Mouse (Mus musculus) embryonic facial prominence, embryonic 13.5 days (tissue): ENCODE measurements around the gene Ppm1g. TPM values are rescaled to one million over a fixed set of nuclear protein-coding genes. Genes with fewer than 3 reads are reported as not detected.
A peak's percentile ranks its signal among the peaks of the same experiment; 100 is the strongest.
"Not testable (repeated sequence)": the region's sequence is repeated elsewhere in the genome, so short reads cannot be mapped to it uniquely, and the experiment has no call there.

Experiments
- ATAC-seq: fragments of 200-750 bp; cut with Nextera tagmentation; 2 replicates; pipeline ENCODE4 v1.8.0; 2017; ENCODE audit warnings: low read depth; ENCODE audit not compliant: insufficient number of reproducible peaks, insufficient read depth, low FRiP score, low TSS enrichment
- H3K27ac ChIP-seq: fragments of 300-500 bp; sonication (generic); 2 replicates; pipeline ENCODE4 v1.5.1; 2015; ENCODE audit warnings: moderate library complexity, mild to moderate bottlenecking, inconsistent platforms
- H3K27me3 ChIP-seq: fragments of 300-500 bp; sonication (generic); 2 replicates; pipeline ENCODE4 v1.6.1; 2015; ENCODE audit warnings: mild to moderate bottlenecking, inconsistent platforms
- H3K36me3 ChIP-seq: fragments of 300-500 bp; sonication (generic); 2 replicates; pipeline ENCODE4 v1.6.1; 2015; ENCODE audit warnings: mild to moderate bottlenecking, inconsistent platforms
- H3K4me1 ChIP-seq: fragments of 300-500 bp; sonication (generic); 2 replicates; pipeline ENCODE4 v1.6.1; 2015; ENCODE audit warnings: inconsistent platforms
- H3K4me2 ChIP-seq: fragments of 300-500 bp; sonication (generic); 2 replicates; pipeline ENCODE4 v1.6.1; 2015; ENCODE audit warnings: moderate library complexity, mild to moderate bottlenecking, inconsistent platforms
- H3K4me3 ChIP-seq: fragments of 300-500 bp; sonication (generic); 2 replicates; pipeline ENCODE4 v1.5.1; 2015; ENCODE audit warnings: mild to moderate bottlenecking, inconsistent platforms
- H3K9ac ChIP-seq: fragments of 300-500 bp; sonication (generic); 2 replicates; pipeline ENCODE4 v1.6.1; 2015; ENCODE audit warnings: mild to moderate bottlenecking, inconsistent platforms
- H3K9me3 ChIP-seq: fragments of 300-500 bp; sonication (generic); 2 replicates; pipeline ENCODE4 v1.6.1; 2016; ENCODE audit warnings: inconsistent platforms
- WGBS: fragments of 180-500 bp; shearing (Covaris S2); methylation state at CpG from one replicate; pipeline ENCODE4 v1.1.7; 2015; ENCODE audit warnings: mixed read lengths; 5-methylcytosine and 5-hydroxymethylcytosine counted together
- polyA plus RNA-seq: library from polyadenylated mRNA; unstranded; fragments of >200 nt; fragmentation: Nextera tagmentation; extraction: Ambion mirVana; gene quantifications from 2 replicates; pipeline ENCODE4 v1.2.1, GENCODE M21; 2015

Gene Ppm1g
- polyA plus RNA-seq, 1 experiment from 2014 or later = 139 TPM

- Histone ChIP-seq H3K27me3 (no peaks in the 10 kb centered on the region), H3K4me1 (peaks cover 16% of the 10 kb centered on the region), H3K9me3 (no peaks in the 10 kb centered on the region), H3K4me3 (no peak overlapping the region), H3K36me3 (no peaks in the 10 kb centered on the region), H3K4me2 (no peak overlapping the region), H3K27ac (no peak overlapping the region), H3K9ac (no peak overlapping the region)
- WGBS = 76% methylated on average over 7 of the region's 7 CpGs
- ATAC-seq = no peak
Measured at GRCm38 (mm10) chr5:31218294-31218693, 2.2 kb downstream of the Ppm1g start.

- peaks cover 11% of the 10 kb centered on the region for H3K4me1 ChIP-seq
- H3K9ac ChIP-seq, H3K9me3 ChIP-seq, H3K4me2 ChIP-seq, H3K4me3 ChIP-seq, H3K27ac ChIP-seq, ATAC-seq, H3K27me3 ChIP-seq, H3K36me3 ChIP-seq: not testable (repeated sequence)
- WGBS = 90% methylated on average over 6 of the region's 6 CpGs
Measured at GRCm38 (mm10) chr5:31216554-31216953, 3.9 kb downstream of the Ppm1g start.

- no peak overlapping the region for H3K4me2 ChIP-seq
- H3K4me3 ChIP-seq = no peak overlapping the region
- ATAC-seq = no peak
- H3K27ac ChIP-seq = no peak overlapping the region
- WGBS = 93% methylated on average over 6 of the region's 6 CpGs
- peaks cover 26% of the 10 kb centered on the region for H3K4me1 ChIP-seq
- no peak overlapping the region for H3K9ac ChIP-seq
- peaks cover 6% of the 10 kb centered on the region for H3K9me3 ChIP-seq
- peaks cover 70% of the 10 kb centered on the region for H3K36me3 ChIP-seq
- H3K27me3 ChIP-seq = no peaks in the 10 kb centered on the region
Measured at GRCm38 (mm10) chr5:31204421-31204820, 16.1 kb downstream of the Ppm1g start.

DNA sequence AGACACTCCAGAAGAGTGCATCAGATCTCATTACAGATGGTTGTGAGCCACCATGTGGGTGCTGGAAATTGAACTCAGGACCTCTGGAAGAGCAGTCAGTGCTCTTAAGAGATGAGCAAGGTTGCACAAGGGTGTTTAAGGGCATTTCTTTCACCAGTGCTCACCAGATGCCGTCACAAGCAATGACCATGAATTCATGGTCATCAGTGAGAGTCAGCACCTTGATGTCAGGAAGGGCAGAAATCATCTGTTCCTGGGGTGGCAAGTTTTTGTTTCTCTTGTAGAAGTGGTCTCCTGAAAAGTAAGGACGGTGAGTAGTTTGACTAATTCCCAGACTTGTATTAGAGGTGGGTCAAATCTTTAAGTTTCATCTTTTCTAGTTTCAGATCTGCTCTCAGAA is 16.6 kb downstream of the Ppm1g start:
- Histone ChIP-seq H3K4me2 (no peak overlapping the region), H3K27me3 (no peaks in the 10 kb centered on the region), H3K9me3 (peaks cover 6% of the 10 kb centered on the region), H3K27ac (no peak overlapping the region), H3K4me3 (no peak overlapping the region), H3K9ac (no peak overlapping the region), H3K36me3 (peaks cover 75% of the 10 kb centered on the region), H3K4me1 (peaks cover 26% of the 10 kb centered on the region)
- 93% methylated on average over 2 of the region's 2 CpGs for WGBS
- ATAC-seq = no peak

- no peak for ATAC-seq
- H3K4me1 ChIP-seq = peaks cover 26% of the 10 kb centered on the region
- H3K9ac ChIP-seq = peak overlapping the region; percentile 84
- H3K9me3 ChIP-seq = peaks cover 6% of the 10 kb centered on the region
- peaks cover 79% of the 10 kb centered on the region for H3K36me3 ChIP-seq
- no peaks in the 10 kb centered on the region for H3K27me3 ChIP-seq
- H3K4me2 ChIP-seq = peak overlapping the region; percentile 75
- WGBS = 93% methylated on average over 7 of the region's 7 CpGs
- peak overlapping the region; percentile 88 for H3K27ac ChIP-seq
- peak overlapping the region; percentile 83 for H3K4me3 ChIP-seq
Measured at GRCm38 (mm10) chr5:31202933-31203332, 17.6 kb downstream of the Ppm1g start.

DNA sequence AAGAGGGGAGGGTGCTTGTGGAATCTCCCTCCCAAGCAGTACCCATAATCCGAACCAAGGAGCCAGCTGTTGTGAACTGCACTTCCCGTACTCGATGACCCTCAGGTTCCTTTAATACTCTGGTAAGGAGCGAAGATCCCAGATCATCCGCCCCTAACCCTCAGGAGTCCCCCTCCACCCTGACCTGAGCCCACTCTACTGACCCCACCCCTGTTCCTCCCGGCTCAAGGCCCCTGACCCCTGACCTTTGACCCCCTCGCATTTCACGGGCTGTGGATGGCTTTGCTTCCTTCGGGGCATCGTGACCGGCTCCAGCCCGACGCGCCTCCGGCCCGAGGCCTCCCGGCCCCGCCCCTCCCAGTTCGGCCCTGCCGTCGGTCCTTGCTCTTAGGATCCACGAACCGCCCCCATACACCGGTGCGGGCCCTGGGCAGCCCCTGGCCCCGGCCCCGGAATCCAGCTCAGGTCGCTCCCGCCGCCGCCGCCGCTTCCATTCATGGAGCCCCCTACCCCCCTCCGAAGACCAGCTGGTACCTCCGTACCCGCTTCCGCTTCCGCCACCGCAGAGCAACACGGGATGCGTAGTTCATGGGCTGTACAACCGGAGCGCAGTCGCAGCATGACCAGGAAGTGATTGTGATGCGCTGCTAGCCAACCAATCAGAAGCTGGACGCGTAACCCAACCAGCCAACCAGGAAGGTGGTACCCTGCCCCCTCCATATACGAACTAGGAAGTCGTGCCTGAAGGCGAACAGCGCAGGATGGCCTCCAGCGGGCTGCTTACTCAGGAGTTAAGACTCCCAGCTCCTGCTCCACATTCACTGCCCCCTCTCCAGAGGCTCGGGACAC is 18.5 kb downstream of the Ppm1g start, which contains the start of gene Zfp513:
Zfp513 (minus strand) TSS at position 562 of the 849 bp plus-strand sequence.
- Histone ChIP-seq H3K4me3 (peak within 1 kb of the TSS; percentile 83), H3K9ac (peak within 1 kb of the TSS; percentile 84), H3K27ac (peak within 1 kb of the TSS; percentile 88), H3K27me3 (no peaks in the 10 kb centered on the region), H3K4me2 (peak within 1 kb of the TSS; percentile 75), H3K36me3 (peaks cover 79% of the 10 kb centered on the region), H3K4me1 (peaks cover 26% of the 10 kb centered on the region), H3K9me3 (peaks cover 6% of the 10 kb centered on the region)
- peak; percentile 95 for ATAC-seq
- under 1% methylated on average over 53 of the region's 53 CpGs for WGBS

- Histone ChIP-seq H3K9ac (peak overlapping the region; percentile 84), H3K36me3 (peaks cover 81% of the 10 kb centered on the region), H3K27ac (peak overlapping the region; percentile 62), H3K4me1 (peaks cover 26% of the 10 kb centered on the region), H3K27me3 (no peaks in the 10 kb centered on the region), H3K4me2 (peak overlapping the region; percentile 75), H3K9me3 (peaks cover 6% of the 10 kb centered on the region), H3K4me3 (peak overlapping the region; percentile 83)
- ATAC-seq = no peak
- 13% methylated on average over 13 of the region's 13 CpGs for WGBS
Measured at GRCm38 (mm10) chr5:31201042-31201741, 19.3 kb downstream of the Ppm1g start.

DNA sequence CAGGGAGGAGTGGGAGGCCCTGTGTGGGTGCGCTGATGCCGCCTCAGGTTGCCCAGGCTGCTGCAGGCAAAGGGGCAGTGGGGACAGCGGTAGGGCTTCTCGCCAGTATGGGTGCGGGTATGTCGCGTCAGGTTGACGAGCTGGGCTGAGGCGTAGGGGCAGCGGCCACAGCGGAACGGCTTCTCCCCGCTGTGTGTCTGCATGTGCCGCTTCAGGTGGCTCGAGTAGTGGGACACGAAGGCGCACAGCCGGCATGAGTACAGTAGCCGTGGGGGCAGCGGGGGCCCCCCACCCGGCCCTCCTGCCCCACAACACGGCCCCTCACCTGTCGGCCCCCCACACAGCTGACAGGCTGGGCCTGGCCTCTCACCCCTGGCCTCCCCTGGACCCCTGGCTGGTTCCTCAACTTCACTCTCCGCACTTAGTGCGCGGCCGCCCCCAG is 20.1 kb downstream of the Ppm1g start:
- no peak overlapping the region for H3K27ac ChIP-seq
- H3K4me2 ChIP-seq = peak overlapping the region; percentile 75
- peak overlapping the region; percentile 83 for H3K4me3 ChIP-seq
- ATAC-seq = no peak
- H3K9ac ChIP-seq = peak overlapping the region; percentile 84; the same call in 1 of the 2 replicates
- peaks cover 83% of the 10 kb centered on the region for H3K36me3 ChIP-seq
- no peaks in the 10 kb centered on the region for H3K27me3 ChIP-seq
- 91% methylated on average over 27 of the region's 27 CpGs for WGBS
- H3K4me1 ChIP-seq = peaks cover 26% of the 10 kb centered on the region
- peaks cover 6% of the 10 kb centered on the region for H3K9me3 ChIP-seq

DNA sequence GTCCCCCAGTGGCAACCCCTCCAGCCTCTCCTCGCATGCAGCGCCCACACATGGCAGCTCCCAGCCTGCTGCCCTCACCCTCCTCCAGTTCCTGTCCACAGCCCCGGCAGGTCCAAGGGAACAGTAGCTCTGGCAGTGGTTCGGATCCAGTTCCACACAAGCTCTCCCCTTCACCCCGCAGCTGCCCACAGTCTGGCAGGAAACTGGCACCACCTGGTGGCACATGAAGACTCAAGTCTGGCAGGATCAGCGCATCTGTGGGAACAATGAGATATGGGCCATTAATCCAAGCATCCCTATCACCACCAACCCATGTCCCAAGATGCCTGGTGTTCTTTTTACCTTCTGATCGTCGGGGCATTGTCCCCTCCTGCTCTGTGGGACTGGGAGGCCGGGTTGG is 20.6 kb downstream of the Ppm1g start:
- no peak overlapping the region for H3K4me2 ChIP-seq
- H3K9ac ChIP-seq = no peak overlapping the region
- H3K36me3 ChIP-seq = peaks cover 84% of the 10 kb centered on the region
- no peak for ATAC-seq
- no peaks in the 10 kb centered on the region for H3K27me3 ChIP-seq
- peak overlapping the region; percentile 4; the same call in 1 of the 2 replicates for H3K27ac ChIP-seq
- H3K4me3 ChIP-seq = peak overlapping the region; percentile 83
- peaks cover 26% of the 10 kb centered on the region for H3K4me1 ChIP-seq
- peaks cover 6% of the 10 kb centered on the region for H3K9me3 ChIP-seq
- WGBS = 88% methylated on average over 9 of the region's 9 CpGs

DNA sequence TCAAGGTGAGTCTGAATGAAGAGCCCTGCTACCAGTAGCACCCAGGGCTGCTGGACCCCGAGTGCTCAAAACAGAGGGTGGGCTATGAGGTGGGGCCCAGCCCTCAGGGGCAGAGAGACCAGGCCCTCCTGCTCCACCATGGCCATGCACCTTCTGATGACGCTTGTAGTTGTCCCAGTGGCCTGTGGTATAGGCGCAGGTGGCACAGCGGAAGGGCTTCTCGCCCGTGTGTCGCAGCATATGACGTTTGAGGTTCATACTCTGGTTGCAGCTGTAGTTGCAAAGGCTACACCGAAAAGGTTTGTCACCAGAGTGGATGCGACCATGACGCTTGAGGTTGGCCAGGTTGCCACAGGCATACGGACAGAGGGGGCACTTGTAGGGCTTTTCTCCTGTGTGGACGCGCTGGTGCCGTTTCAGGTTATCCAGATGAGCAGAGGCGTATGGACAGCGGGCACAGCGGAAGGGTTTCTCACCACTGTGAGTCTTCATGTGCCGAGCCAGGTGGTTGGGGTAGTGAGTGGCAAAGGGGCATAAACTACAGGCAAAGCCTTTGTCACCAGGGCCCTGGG is 21.1 kb downstream of the Ppm1g start:
- H3K4me2 ChIP-seq = no peak overlapping the region
- H3K27ac ChIP-seq = peak overlapping the region; percentile 4; the same call in 1 of the 2 replicates
- H3K27me3 ChIP-seq = no peaks in the 10 kb centered on the region
- no peak overlapping the region for H3K4me3 ChIP-seq
- no peak overlapping the region for H3K9ac ChIP-seq
- H3K4me1 ChIP-seq = peaks cover 30% of the 10 kb centered on the region
- 89% methylated on average over 19 of the region's 19 CpGs for WGBS
- peaks cover 6% of the 10 kb centered on the region for H3K9me3 ChIP-seq
- peaks cover 82% of the 10 kb centered on the region for H3K36me3 ChIP-seq
- no peak for ATAC-seq

- Histone ChIP-seq H3K4me2 (no peak overlapping the region), H3K27ac (no peak overlapping the region), H3K4me1 (peaks cover 36% of the 10 kb centered on the region), H3K4me3 (no peak overlapping the region), H3K36me3 (peaks cover 76% of the 10 kb centered on the region), H3K27me3 (no peaks in the 10 kb centered on the region), H3K9me3 (peaks cover 6% of the 10 kb centered on the region), H3K9ac (no peak overlapping the region)
- no peak for ATAC-seq
- WGBS = 84% methylated on average over 5 of the region's 5 CpGs
Measured at GRCm38 (mm10) chr5:31198616-31199320, 21.7 kb downstream of the Ppm1g start.
